Mouse (Mus musculus) right cerebral cortex, postnatal 36 days (tissue): Measurements from ENCODE around the gene Gamt.

Source experiments
- DNase-seq, 2 experiments: peaks; one replicate each; pipeline ENCODE4 v3.0.0; 2022; ENCODE audit warnings: low spot score in 2 of 2, mixed read lengths in 1 of 2

The Gamt gene

DNA sequence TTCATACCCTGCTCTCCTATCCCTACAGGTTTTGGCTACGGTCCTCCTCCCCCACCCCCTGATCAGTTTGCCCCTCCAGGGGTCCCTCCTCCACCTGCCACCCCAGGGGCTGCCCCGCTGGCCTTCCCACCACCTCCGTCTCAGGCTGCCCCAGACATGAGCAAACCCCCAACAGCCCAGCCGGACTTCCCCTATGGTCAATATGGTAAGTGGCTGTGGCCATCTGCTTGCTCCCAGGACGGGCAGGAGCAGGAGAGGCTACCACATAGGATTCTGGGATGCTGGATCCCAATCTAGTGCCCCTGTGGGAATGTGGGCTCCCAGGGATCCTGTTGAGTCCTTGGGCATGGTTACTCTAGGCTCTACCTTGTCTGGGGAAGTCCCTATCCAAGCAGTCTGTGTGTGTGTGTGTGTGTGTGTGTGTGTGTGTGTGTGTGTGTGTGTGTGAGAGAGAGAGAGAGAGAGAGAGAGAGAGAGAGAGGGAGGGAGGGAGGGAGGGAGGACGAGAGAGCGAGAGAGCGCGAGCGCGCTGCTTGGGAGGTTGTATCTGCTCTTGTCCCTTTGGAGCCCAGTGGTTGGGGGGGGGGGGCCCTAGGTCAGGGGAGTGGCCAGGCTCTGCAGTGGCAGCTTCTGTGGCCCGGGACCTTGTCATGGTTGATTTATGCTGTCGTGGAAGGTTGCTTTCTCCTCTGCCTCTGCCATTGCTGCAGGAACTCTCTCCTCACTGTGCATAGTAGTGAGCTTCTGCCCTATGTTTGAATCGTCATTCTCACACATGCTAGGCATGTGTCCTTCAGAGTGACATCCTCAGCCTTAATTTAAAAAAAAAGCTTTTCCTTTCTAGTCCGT, 24.6 kb upstream of the Gamt start:
- DNase-seq: no peak

GRCm38 (mm10) chr10:80282481-80283441, 21.9 kb upstream of the Gamt start:
- DNase-seq: no peak

- DNase-seq: no peak
Observed at GRCm38 (mm10) chr10:80281921-80282371, 21.1 kb upstream of the Gamt start.

GRCm38 (mm10) chr10:80281304-80281703, 20.5 kb upstream of the Gamt start:
- no peak for DNase-seq

GRCm38 (mm10) chr10:80279273-80279672, 18.5 kb upstream of the Gamt start:
- DNase-seq: no peak

DNA sequence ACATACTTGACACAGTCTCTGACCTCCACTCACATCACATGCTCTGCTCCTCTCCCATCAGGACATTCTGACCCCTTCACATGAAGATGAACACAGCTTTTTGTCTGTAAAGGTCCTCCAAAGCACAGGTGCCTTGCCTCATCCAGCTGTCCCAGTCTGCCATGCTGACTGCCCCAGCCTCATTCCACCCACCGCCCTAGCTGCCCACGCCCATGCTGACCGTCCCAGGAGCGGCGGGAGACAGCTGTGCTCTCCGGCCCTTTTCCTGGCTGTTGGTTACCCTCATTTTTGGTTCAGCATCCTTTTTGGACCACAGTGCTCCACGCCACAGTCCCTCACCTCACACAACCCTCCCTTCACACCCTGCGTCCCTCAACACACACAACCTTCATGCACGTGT, 17.6 kb upstream of the Gamt start:
- DNase-seq: no peak

DNA sequence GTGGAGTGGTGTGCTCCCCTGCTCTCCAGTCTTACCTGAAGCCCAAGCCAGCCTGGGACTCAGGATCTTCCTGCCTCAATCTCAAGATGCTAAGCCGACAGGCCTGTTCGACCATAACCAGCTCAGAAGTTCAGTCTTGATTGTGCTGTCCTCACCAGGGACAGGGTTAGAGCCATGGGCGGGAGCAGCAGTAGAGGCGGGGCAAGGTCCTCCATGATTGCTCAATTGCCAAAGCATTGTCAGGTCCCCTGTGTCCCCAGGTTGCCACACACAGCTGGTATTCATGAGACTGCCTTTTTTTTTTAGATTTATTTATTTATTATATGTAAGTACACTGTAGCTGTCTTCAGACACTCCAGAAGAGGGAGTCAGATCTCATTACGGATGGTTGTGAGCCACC, 15.4 kb upstream of the Gamt start:
- no peak for DNase-seq

DNA sequence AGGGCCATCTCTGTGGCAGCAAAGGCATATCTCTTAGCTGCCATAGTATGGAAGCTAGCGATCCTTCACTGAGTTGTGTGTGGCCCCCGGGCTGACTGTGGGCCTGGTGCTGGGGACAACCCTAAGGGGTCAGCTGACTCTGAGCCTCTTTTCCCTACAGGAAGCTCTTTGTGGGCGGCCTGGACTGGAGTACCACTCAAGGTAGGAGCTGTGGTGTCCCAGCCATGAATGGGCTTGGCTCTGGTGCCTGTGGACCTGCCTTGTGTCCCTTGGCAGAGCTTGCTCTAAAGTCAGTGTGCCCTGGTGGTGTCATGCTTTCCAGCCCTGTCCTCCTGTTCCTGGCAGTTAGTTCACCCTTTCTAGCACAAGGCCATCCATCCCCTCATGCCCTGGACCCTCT, 13.0 kb upstream of the Gamt start:
- no peak for DNase-seq

DNA sequence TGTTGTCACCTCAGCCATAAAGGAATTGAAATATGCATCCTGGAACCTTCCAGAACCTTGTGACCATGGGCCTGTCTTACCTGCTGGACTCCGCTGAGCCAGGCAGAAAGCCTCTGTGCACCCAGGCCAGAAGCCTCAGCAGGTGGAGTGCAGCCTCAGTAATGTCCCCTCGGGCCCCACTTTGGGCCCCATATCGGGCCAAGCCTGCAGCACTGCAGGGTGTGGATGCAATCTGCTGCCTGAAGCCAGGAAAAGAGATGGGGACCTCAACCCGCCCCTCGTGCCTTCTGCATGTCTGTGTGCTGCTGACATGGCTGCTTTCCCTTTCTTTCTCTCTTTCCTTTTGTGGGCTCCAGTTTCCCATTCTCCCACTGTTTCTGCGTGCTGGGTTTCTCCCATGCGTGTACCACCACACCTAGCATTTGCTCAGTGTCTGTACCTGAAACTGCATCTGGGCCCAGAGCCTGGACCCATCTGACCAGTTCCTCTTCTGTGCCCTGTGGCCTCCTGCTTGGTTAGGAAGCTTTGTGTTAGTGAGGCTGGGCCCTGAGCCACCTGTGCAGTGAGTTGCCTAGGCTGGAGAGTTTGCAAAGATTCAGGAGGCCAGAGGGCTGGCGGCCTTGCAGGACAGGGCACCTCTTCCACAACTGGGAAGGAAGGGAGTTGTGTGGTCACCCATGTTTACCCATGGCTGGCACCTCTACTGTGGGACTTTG, 11.2 kb upstream of the Gamt start:
- no peak for DNase-seq

GRCm38 (mm10) chr10:80271186-80271843, 10.5 kb upstream of the Gamt start:
- DNase-seq: no peak

GRCm38 (mm10) chr10:80270734-80271181, 9.9 kb upstream of the Gamt start:
- DNase-seq: no peak

- DNase-seq: no peak
Observed at GRCm38 (mm10) chr10:80270099-80270498, 9.3 kb upstream of the Gamt start.

- DNase-seq: no peak
Observed at GRCm38 (mm10) chr10:80265149-80265486, 4.3 kb upstream of the Gamt start.

DNA sequence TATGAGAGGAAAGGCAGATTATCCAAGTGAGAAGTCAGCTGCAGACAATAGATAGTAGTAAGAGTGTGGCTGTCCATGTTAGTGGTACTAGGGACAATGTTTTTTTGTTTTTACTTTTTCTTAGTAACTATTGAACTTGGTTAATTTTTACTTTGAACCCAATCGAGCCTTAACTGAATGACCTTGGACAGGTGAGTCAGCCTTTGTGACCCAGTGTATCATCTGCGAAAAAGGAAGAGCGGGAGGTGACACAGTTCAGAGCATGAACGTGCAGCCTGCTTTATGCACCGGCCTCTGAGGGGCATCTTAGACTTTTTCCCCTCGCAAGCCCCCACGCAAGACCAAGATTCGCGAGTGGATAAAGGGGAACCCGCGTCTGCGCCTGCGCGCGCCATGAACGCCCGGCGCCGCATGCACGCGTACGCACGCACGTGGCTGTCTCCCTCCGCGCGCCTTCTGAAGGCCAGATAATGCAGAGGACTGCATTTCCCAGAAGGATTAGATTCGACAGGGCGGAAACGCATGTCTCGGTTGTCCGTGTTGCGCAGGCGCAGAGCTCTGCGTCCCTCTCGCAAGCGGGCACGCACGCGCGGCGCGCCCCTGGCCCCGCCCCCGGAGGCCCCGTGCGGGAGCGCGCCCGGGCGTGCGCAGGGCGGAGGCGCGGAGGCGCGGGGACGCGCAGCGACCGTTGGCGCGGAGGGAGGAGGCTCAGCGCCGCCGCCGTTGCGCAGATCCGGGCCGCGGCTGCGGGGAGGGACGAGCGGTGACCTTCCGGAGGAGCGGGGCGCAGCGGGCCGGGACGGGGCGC, 3.7 kb upstream of the Gamt start:
- peak; percentile 99 for DNase-seq

DNA sequence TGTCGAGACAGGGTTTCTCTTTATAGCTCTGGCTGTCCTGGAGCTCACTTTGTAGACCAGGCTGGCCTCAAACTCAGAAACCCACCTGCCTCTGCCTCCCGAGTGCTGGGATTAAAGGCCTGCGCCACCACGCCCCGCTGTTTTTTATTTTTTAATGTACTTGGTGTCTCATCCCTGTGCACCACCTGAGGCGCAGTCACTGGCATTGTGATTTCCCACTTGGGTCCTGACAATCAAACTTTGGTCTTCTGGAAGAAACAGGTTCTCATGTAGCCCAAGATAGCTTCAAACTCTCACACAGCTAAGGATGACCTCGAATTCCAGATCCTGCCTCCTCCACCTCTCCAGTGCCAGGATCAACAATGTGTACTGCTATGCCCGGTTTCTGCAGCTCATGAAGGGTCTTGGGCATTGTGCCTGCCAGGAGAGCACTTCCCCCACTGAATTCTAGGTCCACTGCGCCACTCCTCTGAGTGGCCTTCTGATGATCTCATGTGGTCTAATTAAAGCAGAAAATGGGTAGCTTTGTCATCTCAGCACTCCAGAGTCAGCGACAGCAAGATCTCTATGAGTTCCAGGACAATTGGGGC, 2.1 kb upstream of the Gamt start:
- DNase-seq: no peak

GRCm38 (mm10) chr10:80262169-80262568, 1.4 kb upstream of the Gamt start:
- DNase-seq: no peak

DNA sequence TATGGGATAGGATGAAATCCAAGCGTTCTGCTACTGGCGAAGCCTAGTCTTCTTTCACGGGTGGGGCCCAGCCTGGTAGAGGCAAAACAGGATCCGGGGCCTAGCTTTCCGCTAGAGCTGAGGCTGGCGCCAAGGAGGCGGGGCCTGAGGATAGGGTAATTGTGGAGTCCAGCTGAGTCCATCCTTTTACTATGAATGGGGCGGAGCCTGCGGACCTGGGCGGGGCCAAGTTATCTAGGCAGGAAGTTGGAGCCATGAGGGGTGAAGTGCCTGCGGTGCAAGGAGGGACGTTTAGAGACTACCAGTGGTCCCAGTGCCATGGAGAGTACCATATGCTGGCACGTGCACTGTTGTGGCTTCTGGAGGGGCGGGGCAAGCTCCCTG, 765 bp upstream of the Gamt start:
- DNase-seq: peak; percentile 86 to 87

DNA sequence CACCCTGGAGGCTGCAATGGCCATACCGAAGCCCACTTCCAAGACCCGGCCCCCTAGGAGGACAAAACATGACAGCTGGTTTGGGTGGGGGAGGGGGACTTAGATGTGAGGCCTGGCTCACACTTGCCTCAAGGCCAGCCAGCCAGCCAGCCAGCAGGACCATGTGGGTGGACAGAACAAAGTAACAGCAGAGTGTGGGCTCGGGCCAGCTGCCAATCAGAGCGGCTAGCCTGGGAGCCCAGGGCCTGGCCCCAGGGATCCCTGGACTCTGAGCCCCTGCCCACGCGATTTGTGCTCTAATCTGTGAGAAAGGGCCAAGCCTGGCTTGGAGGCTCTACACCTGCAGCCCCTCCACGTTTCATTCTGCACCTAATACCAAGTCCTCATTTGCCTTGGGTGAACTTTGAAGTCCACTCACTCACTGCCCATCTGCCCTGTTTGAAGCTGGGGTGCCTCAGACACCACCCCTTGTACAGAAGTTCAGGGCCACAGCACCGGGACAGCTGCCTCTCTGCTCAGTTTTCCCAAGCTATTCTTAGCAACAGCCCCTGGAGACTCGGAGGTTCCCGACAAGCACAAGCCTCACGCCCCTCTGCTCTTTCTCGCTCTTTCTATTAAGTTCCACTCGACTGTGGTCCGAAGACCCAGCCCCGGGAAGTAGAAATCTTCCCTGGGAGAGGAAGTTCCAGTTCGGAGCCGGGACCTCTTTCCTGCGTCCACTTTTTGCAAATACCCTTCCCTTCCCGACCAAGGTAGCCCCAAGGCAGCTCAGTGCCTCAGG, 761 bp downstream of the Gamt start:
- DNase-seq: peak; percentile 57 to 72

DNA sequence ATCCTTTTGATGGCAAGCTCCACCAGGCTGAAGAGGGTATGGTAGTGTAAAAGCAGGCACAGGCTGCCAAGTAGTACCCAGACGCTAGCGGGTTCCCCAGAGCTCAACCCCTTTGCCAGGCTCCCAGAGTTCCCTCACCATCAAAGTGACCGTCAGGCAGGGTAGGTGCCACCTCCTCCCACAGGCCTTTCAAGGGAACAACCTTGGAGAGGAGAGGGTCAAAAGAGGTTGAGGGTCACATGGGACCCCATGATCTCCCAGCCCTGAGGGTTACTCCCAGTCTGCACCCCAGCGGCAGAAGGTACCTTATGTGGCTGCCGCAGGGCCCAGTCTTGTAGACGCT, 1.4 kb downstream of the Gamt start:
- no peak for DNase-seq
